In genomic region chr6:116207729-116208534, GRCm38 (mm10) we compare ENCODE assay signal across 8 mouse cellular contexts. TPM values are rescaled to one million over a fixed set of nuclear protein-coding genes. Genes with fewer than 3 reads are reported as not detected.
DNase-seq lines count a peak whose midpoint lies in the region; ATAC-seq and TF ChIP-seq lines count a peak whose summit lies in the region.

Gene Washc2 (plus strand): TSS chr6:116208038.

- no peak for TF ChIP-seq CTCF in lung, adult 2 months (IDR thresholded peaks at IDR 0.05; ENCODE audit: insufficient read depth, low read length)

- in situ Hi-C loops in ES-E14 (cut with MboI; ENCODE audit: low sequenced_read_pairs in 2 of 2, unreplicated experiment in 2 of 2) = no loop called here

- peak; percentile 93; the same call in 1 of the 2 replicates for TF ChIP-seq POLR2A in lung, adult 2 months (IDR thresholded peaks at IDR 0.05; ENCODE audit: borderline replicate concordance, extremely low read depth, low read depth, low read length)

- peak within 1 kb of the TSS; percentile 79 for H3K4me2 ChIP-seq in forebrain, embryonic 15.5 days (replicated peaks)

- H3K36me3 ChIP-seq in ES-E14 (ENCODE audit: control insufficient read depth, insufficient read depth, low read length, poor library complexity, severe bottlenecking) = peaks cover 2% of the 10 kb centered on the region
- peaks cover 10% of the 10 kb centered on the region; the same call in 1 of the 2 replicates for H3K36me3 ChIP-seq in forebrain, embryonic 15.5 days

- peak within 1 kb of the TSS; percentile 90 for H3K9ac ChIP-seq in ES-E14 (ENCODE audit: insufficient read depth, low read depth, low read length, poor library complexity, severe bottlenecking)
- peak within 1 kb of the TSS; percentile 83 for H3K9ac ChIP-seq in forebrain, embryonic 15.5 days (replicated peaks)

- no peaks in the 10 kb centered on the region for H3K27me3 ChIP-seq in forebrain, embryonic 15.5 days

- no peaks in the 10 kb centered on the region for H3K9me3 ChIP-seq in ES-E14 (ENCODE audit: control insufficient read depth, insufficient read depth, low read depth, low read length)
- no peaks in the 10 kb centered on the region for H3K9me3 ChIP-seq in forebrain, embryonic 15.5 days

- peak within 1 kb of the TSS; percentile 67 to 89 for H3K4me3 ChIP-seq in ES-E14 (ENCODE audit: insufficient read depth in 1 of 2, low read depth in 1 of 2, low read length in 2 of 2, poor library complexity in 1 of 2, severe bottlenecking in 1 of 2)
- H3K4me3 ChIP-seq in forebrain, embryonic 15.5 days = peak within 1 kb of the TSS; percentile 90
- peak within 1 kb of the TSS; percentile 99 for H3K4me3 ChIP-seq in lung, adult 2 months (replicated peaks; ENCODE audit: extremely low read depth, low read depth, low read length)

- DNase-seq in ES-E14 (ENCODE audit: low read depth, low spot score) = peak; percentile 93
- peak; percentile 96 for DNase-seq in cerebellum, adult 11-12 months
- peak; percentile 93 for DNase-seq in heart, postnatal 25 days (ENCODE audit: low spot score)
- peak; percentile 91 to 97 for DNase-seq in layer of hippocampus, adult 18-20 months (ENCODE audit: low spot score in 2 of 2)
- DNase-seq in lung, adult 2 months = peak; percentile 94
- DNase-seq in thymus, adult 18-20 months = peak; percentile 84 to 88

- ATAC-seq in forebrain, embryonic 15.5 days (replicated peaks) = peak; percentile 97
- peak; percentile 89 for ATAC-seq in neutrophil, adult 5-6 weeks (ENCODE audit: extremely low read depth, insufficient number of reproducible peaks, low FRiP score, poor library complexity, severe bottlenecking)

- intact Hi-C loops in heart, postnatal 25 days (cut with DNase I) = no loop called here

- H3K27ac ChIP-seq in ES-E14 (ENCODE audit: insufficient read depth, low read depth, low read length, poor library complexity, severe bottlenecking) = peak within 1 kb of the TSS; percentile 72
- H3K27ac ChIP-seq in forebrain, embryonic 15.5 days (replicated peaks) = peak within 1 kb of the TSS; percentile 71

- H3K4me1 ChIP-seq in ES-E14 (ENCODE audit: control insufficient read depth in 2 of 2, insufficient read depth in 2 of 2, low read length in 2 of 2, poor library complexity in 1 of 2) = peaks cover 0 to 2% of the 10 kb centered on the region in 2 experiments; a peak in 1 of 4 replicates
- H3K4me1 ChIP-seq in forebrain, embryonic 15.5 days = peaks cover 16% of the 10 kb centered on the region
- H3K4me1 ChIP-seq in lung, adult 2 months (ENCODE audit: control insufficient read depth, insufficient read depth, low read length) = peaks cover 5% of the 10 kb centered on the region

- WGBS in forebrain, embryonic 15.5 days = under 1% methylated on average over 50 of the region's 51 CpGs
- under 1% methylated on average over 51 of the region's 51 CpGs for WGBS in lung, adult 2 months

TF ChIP-seq in ES-E14, 5 proteins besides CTCF, POLR2A, EP300 and RAD21:
- TF ChIP-seq CHD2 (IDR thresholded peaks at IDR 0.05; ENCODE audit: low read depth, low read length) = no peak
- peak; percentile 28; the same call in 1 of the 2 replicates for TF ChIP-seq MAFK (IDR thresholded peaks at IDR 0.05; ENCODE audit: insufficient read depth, low read depth, low read length)
- 0 out of 2 replicates have a peak, but pooled peaks have one; percentile 74 for TF ChIP-seq HCFC1 (IDR thresholded peaks at IDR 0.05; ENCODE audit: borderline replicate concordance, insufficient read depth, low read length)
- no peak for TF ChIP-seq ZC3H11A (IDR thresholded peaks at IDR 0.05; ENCODE audit: borderline replicate concordance, low read depth, low read length)
- TF ChIP-seq ZNF384 (IDR thresholded peaks at IDR 0.05; ENCODE audit: low read depth, low read length) = no peak

RNA-seq across cellular contexts. Expression of gene Washc2, which starts in this region (rescaled TPM):
- total RNA-seq in ES-E14 (2012; rRNA removed) = 70.6 and 92.9 TPM in 2 replicates
- polyA plus RNA-seq in forebrain, embryonic 15.5 days (2015; fragmentation: Nextera tagmentation; extraction: Ambion mirVana) = 58.1 and 60.1 TPM in 2 replicates
- 10 to 100 TPM; 21.7 to 23.0 TPM for total RNA-seq in heart, postnatal 25 days (2021)
- 100 to 1,000 TPM in 1 of 2 experiments, 10 to 100 TPM in 1; 99.2 to 110 TPM for total RNA-seq in layer of hippocampus, adult 18-20 months (2021)
- 51.9 and 53.0 TPM in 2 replicates for polyA plus RNA-seq in lung, adult 2 months (2012; rRNA removed)
- 258 and 266 TPM in 2 replicates for total RNA-seq in neutrophil, adult 5-6 weeks (2017)

Comparison
In these comparisons a context has a peak if more than half of its experiments do, and no peak if none do; other contexts are left out.
1. Peak in every context shown above with its lines: DNase-seq, ATAC-seq, H3K4me3 ChIP-seq and H3K27ac ChIP-seq.